Mouse (Mus musculus) kidney, adult 2 months (tissue): ENCODE results near the gene CN725425.

ENCODE experiments used
- CTCF ChIP-seq: fragments of 200-500 bp; conservative IDR thresholded peaks from 2 replicates; pipeline ENCODE4 v1.5.1; 2011; ENCODE audit warnings: low read depth, mild to moderate bottlenecking, control low read depth, low read length, moderate library complexity, mixed read lengths; ENCODE audit not compliant: insufficient read depth, insufficient read length
- POLR2A ChIP-seq: fragments of 200-500 bp; IDR thresholded peaks from one replicate; pipeline ENCODE4 v1.6.1; 2011; ENCODE audit warnings: low read depth, low read length, control low read depth

- no peak for TF ChIP-seq POLR2A
- TF ChIP-seq CTCF, result peak; percentile 52
These were observed 61.3 kb downstream of the CN725425 start for GRCm38 (mm10) chr15:91260578-91260977.
